Mouse (Mus musculus): ENCODE measurements around the gene Itgae. TPM values are rescaled to one million over a fixed set of nuclear protein-coding genes. Genes with fewer than 3 reads are reported as not detected.

The Itgae gene
- total and polyA plus RNA-seq, 3 experiments, result 0.17 to 0.26 (median 0.21) TPM

DNA sequence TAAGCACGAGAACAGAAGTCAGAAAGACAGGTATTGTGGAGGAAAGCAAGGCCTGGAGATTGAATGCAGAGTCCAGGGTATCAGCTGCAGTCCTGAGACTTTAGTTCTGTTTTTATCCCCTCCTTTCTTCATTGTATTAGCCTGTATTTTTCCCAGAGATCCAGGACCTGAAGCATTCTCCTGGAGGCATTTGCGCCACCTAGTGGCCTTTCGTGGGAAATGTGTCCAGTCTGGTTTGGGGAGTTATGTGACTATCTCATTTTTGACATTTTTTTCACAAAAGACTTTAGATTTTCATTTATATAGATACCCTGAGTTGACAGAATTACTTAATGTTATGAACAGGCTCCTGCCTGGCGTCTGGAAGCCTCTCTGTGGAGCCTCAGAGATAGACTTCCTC, 41.0 kb upstream of the Itgae start (continued):
- no peak for TF ChIP-seq IRF4 (IDR thresholded peaks at IDR 0.05; ENCODE audit: low read depth, low read length)

DNA sequence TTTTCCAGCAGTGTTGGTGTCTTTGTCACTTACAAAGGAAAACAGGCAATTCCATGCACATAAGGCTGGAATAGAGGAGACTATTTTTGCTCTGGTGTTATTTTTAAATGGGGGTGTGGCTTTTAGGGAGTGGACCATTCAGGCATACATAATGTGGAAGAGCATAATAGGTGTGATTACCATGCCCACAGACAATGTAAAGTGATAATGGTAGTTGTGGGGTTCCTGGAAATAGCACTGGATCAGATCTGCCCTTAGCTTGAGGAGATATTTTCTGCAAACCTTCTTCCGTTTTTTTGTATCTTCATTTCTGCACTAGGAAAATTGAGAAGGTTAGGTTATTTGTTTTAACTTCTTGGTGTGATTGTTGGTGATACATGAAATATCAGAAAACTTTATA, 37.6 kb upstream of the Itgae start:
- Histone ChIP-seq H3K4me2 (ENCODE audit: insufficient read depth, low read depth, poor library complexity, severe bottlenecking) (no peak overlapping the region), H3K36me3 (replicated peaks in 1 of 2; ENCODE audit: control insufficient read depth in 1 of 2, insufficient read depth in 1 of 2, low read length in 1 of 2) (peaks cover 46 to 75% of the 10 kb centered on the region in 2 experiments), H3K4me1 (ENCODE audit: control insufficient read depth in 1 of 2, insufficient read depth in 2 of 2) (peaks cover 4 to 27% of the 10 kb centered on the region in 2 experiments), H3K9me3 (replicated peaks; ENCODE audit: low read length) (no peaks in the 10 kb centered on the region), H3K79me2 (replicated peaks; ENCODE audit: control insufficient read depth, extremely low read depth, insufficient read depth, poor library complexity, severe bottlenecking) (peaks cover 22% of the 10 kb centered on the region), H3K9ac (ENCODE audit: insufficient read depth, low read depth) (no peak overlapping the region), H3K27me3 (replicated peaks) (no peaks in the 10 kb centered on the region), H3K27ac (ENCODE audit: insufficient read depth, low read depth) (no peak overlapping the region), H3K4me3 (replicated peaks in 1 of 3; ENCODE audit: low read depth in 2 of 3, low read length in 2 of 3, poor library complexity in 1 of 3) (no peak overlapping the region)
- TF ChIP-seq ZC3H11A (IDR thresholded peaks at IDR 0.05; ENCODE audit: low read depth, low read length), result no peak
- TF ChIP-seq POLR2AphosphoS2 (IDR thresholded peaks at IDR 0.05; ENCODE audit: low read depth, low read length), result no peak
- no peak for TF ChIP-seq BHLHE40 (IDR thresholded peaks at IDR 0.05; ENCODE audit: low read depth, low read length)
- no peak for TF ChIP-seq CHD2 (IDR thresholded peaks at IDR 0.05; ENCODE audit: low read length)
- no peak for TF ChIP-seq MYC (IDR thresholded peaks at IDR 0.05; ENCODE audit: low read depth, low read length)
- TF ChIP-seq CTCF (conservative IDR thresholded peaks at IDR 0.05 in 1 of 2, IDR thresholded peaks at IDR 0.05 in 1 of 2; ENCODE audit: low read depth in 2 of 2, low read length in 2 of 2), result no peak
- TF ChIP-seq SMC3 (IDR thresholded peaks at IDR 0.05; ENCODE audit: low read depth, low read length), result no peak
- no peak for TF ChIP-seq ETS1 (conservative IDR thresholded peaks at IDR 0.05; ENCODE audit: low read depth, low read length)
- TF ChIP-seq NELFE (IDR thresholded peaks at IDR 0.05; ENCODE audit: low read depth, low read length), result no peak
- TF ChIP-seq RCOR1 (conservative IDR thresholded peaks at IDR 0.05; ENCODE audit: low read depth, low read length), result no peak
- no peak for TF ChIP-seq NRF1 (IDR thresholded peaks at IDR 0.05; ENCODE audit: low read depth, low read length)
- DNase-seq (ENCODE audit: extremely low read depth), result no peak
- dilution Hi-C loops (cut with MboI; ENCODE audit: extremely low pct_ligation_motif_present, extremely low pct_unique_long_range_greater_than_20kb, low sequenced_read_pairs) (no loop called here), in situ Hi-C loops (cut with MboI; ENCODE audit: low pct_ligation_motif_present, low pct_unique_long_range_greater_than_20kb, low sequenced_read_pairs) (no loop called here)

DNA sequence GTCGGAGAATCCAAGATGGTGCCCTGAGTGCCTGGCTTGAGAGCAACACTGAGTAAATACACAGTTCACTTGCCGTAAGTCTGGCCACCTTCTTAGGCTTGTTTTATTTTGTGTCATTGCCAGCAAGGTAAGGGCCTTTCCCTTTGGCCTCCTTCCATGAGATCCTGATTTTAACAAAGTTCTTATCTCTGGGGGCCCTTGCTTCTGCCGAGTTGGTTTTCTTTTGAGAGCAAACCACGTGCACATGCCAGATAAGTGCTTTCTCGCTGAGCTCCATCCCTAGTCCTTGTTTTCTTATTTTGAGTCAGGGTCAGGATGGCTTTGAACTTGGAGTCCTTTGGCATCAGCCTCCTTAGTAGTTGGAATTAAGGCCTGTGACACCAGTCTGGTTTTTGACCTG, 32.7 kb upstream of the Itgae start:
- no peaks in the 10 kb centered on the region for H3K79me2 ChIP-seq (replicated peaks; ENCODE audit: control insufficient read depth, extremely low read depth, insufficient read depth, poor library complexity, severe bottlenecking)
- H3K4me3 ChIP-seq (replicated peaks in 1 of 3; ENCODE audit: low read depth in 2 of 3, low read length in 2 of 3, poor library complexity in 1 of 3), result no peak overlapping the region
- peaks cover 51 to 84% of the 10 kb centered on the region in 2 experiments for H3K36me3 ChIP-seq (replicated peaks in 1 of 2; ENCODE audit: control insufficient read depth in 1 of 2, insufficient read depth in 1 of 2, low read length in 1 of 2)
- no peak overlapping the region for H3K9ac ChIP-seq (ENCODE audit: insufficient read depth, low read depth)
- in situ Hi-C loops (cut with MboI; ENCODE audit: low pct_ligation_motif_present, low pct_unique_long_range_greater_than_20kb, low sequenced_read_pairs) (no loop called here), dilution Hi-C loops (cut with MboI; ENCODE audit: extremely low pct_ligation_motif_present, extremely low pct_unique_long_range_greater_than_20kb, low sequenced_read_pairs) (no loop called here)
- H3K4me1 ChIP-seq (ENCODE audit: control insufficient read depth in 1 of 2, insufficient read depth in 2 of 2), result peaks cover 0 to 5% of the 10 kb centered on the region in 2 experiments; a peak in 2 of 4 replicates
- no peaks in the 10 kb centered on the region for H3K9me3 ChIP-seq (replicated peaks; ENCODE audit: low read length)
- H3K4me2 ChIP-seq (ENCODE audit: insufficient read depth, low read depth, poor library complexity, severe bottlenecking), result no peak overlapping the region
- TF ChIP-seq MAX (IDR thresholded peaks at IDR 0.05; ENCODE audit: low read length), result no peak
- TF ChIP-seq NRF1 (IDR thresholded peaks at IDR 0.05; ENCODE audit: low read depth, low read length), result no peak
- TF ChIP-seq USF1 (IDR thresholded peaks at IDR 0.05; ENCODE audit: low read depth, low read length), result no peak
- no peak for TF ChIP-seq POLR2AphosphoS2 (IDR thresholded peaks at IDR 0.05; ENCODE audit: low read depth, low read length)
- no peak for TF ChIP-seq RAD21 (IDR thresholded peaks at IDR 0.05; ENCODE audit: low read depth, low read length)
- TF ChIP-seq UBTF (IDR thresholded peaks at IDR 0.05; ENCODE audit: low read depth, low read length), result no peak
- no peak for TF ChIP-seq JUN (IDR thresholded peaks at IDR 0.05; ENCODE audit: insufficient read depth, low read depth, low read length)
- no peak for TF ChIP-seq GABPA (IDR thresholded peaks at IDR 0.05; ENCODE audit: insufficient replicate concordance, low read depth, low read length)
- TF ChIP-seq MEF2A (IDR thresholded peaks at IDR 0.05; ENCODE audit: borderline replicate concordance, low read depth, low read length), result no peak
- no peak for TF ChIP-seq BHLHE40 (IDR thresholded peaks at IDR 0.05; ENCODE audit: low read depth, low read length)
- no peak for TF ChIP-seq MAFK (IDR thresholded peaks at IDR 0.05; ENCODE audit: insufficient replicate concordance, low read length)
- TF ChIP-seq MAZ (IDR thresholded peaks at IDR 0.05; ENCODE audit: low read depth, low read length), result no peak
- TF ChIP-seq HCFC1 (IDR thresholded peaks at IDR 0.05; ENCODE audit: low read depth, low read length), result no peak
- no peak for TF ChIP-seq JUND (conservative IDR thresholded peaks at IDR 0.05; ENCODE audit: low read depth, low read length)
- no peaks in the 10 kb centered on the region for H3K27me3 ChIP-seq (replicated peaks)
- no peak overlapping the region for H3K27ac ChIP-seq (ENCODE audit: insufficient read depth, low read depth)
- DNase-seq (ENCODE audit: extremely low read depth), result no peak

Data from CH12.LX (cell line).